Mouse (Mus musculus): ENCODE data around the gene Pofut1. TPM values are rescaled to one million over a fixed set of nuclear protein-coding genes. Genes with fewer than 3 reads are reported as not detected.

Gene Pofut1
- polyA plus RNA-seq, 1 experiment: 16.7 TPM

- DNase-seq (ENCODE audit: low read depth, low spot score): no peak
- 81% methylated on average over 5 of the region's 5 CpGs for WGBS
These were observed 37.0 kb downstream of the Pofut1 start for GRCm38 (mm10) chr2:153278357-153278756.

GRCm38 (mm10) chr2:153283919-153284318 is 42.6 kb downstream of the Pofut1 start:
- 88% methylated on average over 6 of the region's 6 CpGs for WGBS
- no peak for DNase-seq (ENCODE audit: low read depth, low spot score)

- DNase-seq (ENCODE audit: low read depth, low spot score): no peak
- 92% methylated on average over 4 of the region's 4 CpGs for WGBS
These were observed 45.2 kb downstream of the Pofut1 start for GRCm38 (mm10) chr2:153286524-153286923.

- no peak for DNase-seq (ENCODE audit: low read depth, low spot score)
- WGBS: 19% methylated on average over 6 of the region's 6 CpGs
These were observed 46.5 kb downstream of the Pofut1 start for GRCm38 (mm10) chr2:153287835-153288234.

- WGBS: under 1% methylated on average over 63 of the region's 63 CpGs
These were observed 49.9 kb downstream of the Pofut1 start, which contains the start of gene Kif3b for GRCm38 (mm10) chr2:153290938-153291928. Gene Kif3b, plus strand, starts transcription at chr2:153291413.

GRCm38 (mm10) chr2:153292305-153292861 is 51.0 kb downstream of the Pofut1 start:
- no peak for DNase-seq (ENCODE audit: low read depth, low spot score)
- WGBS: 44% methylated on average over 7 of the region's 7 CpGs

More at GRCm38 (mm10) chr2:153290938-153291928, 49.9 kb downstream of the Pofut1 start, which contains the start of gene Kif3b:
- peak; percentile 58 for DNase-seq (ENCODE audit: low read depth, low spot score)

- 87% methylated on average over 4 of the region's 4 CpGs for WGBS
- DNase-seq (ENCODE audit: low read depth, low spot score): no peak
These were observed 53.9 kb downstream of the Pofut1 start for GRCm38 (mm10) chr2:153295196-153295595.

GRCm38 (mm10) chr2:153297771-153298170 is 56.4 kb downstream of the Pofut1 start:
- DNase-seq (ENCODE audit: low read depth, low spot score): no peak
- WGBS: 83% methylated on average over 4 of the region's 4 CpGs

GRCm38 (mm10) chr2:153298460-153298859 is 57.1 kb downstream of the Pofut1 start:
- 39% methylated on average over 4 of the region's 4 CpGs for WGBS
- no peak for DNase-seq (ENCODE audit: low read depth, low spot score)

- WGBS: 56% methylated on average over 4 of the region's 4 CpGs
- no peak for DNase-seq (ENCODE audit: low read depth, low spot score)
These were observed 57.5 kb downstream of the Pofut1 start for GRCm38 (mm10) chr2:153298863-153299262.

- DNase-seq (ENCODE audit: low read depth, low spot score): no peak
- WGBS: 94% methylated on average over 5 of the region's 5 CpGs
These were observed 59.8 kb downstream of the Pofut1 start for GRCm38 (mm10) chr2:153301123-153301522.

GRCm38 (mm10) chr2:153305240-153305639 is 63.9 kb downstream of the Pofut1 start:
- no peak for DNase-seq (ENCODE audit: low read depth, low spot score)
- 84% methylated on average over 6 of the region's 6 CpGs for WGBS

GRCm38 (mm10) chr2:153308586-153308985 is 67.3 kb downstream of the Pofut1 start:
- WGBS: 43% methylated on average over 7 of the region's 7 CpGs
- no peak for DNase-seq (ENCODE audit: low read depth, low spot score)

GRCm38 (mm10) chr2:153309106-153309505 is 67.8 kb downstream of the Pofut1 start:
- no peak for DNase-seq (ENCODE audit: low read depth, low spot score)
- WGBS: 55% methylated on average over 8 of the region's 8 CpGs

- DNase-seq (ENCODE audit: low read depth, low spot score): no peak
- WGBS: 74% methylated on average over 6 of the region's 6 CpGs
These were observed 68.9 kb downstream of the Pofut1 start for GRCm38 (mm10) chr2:153310228-153310627.

- DNase-seq (ENCODE audit: low read depth, low spot score): no peak
- WGBS: 90% methylated on average over 9 of the region's 9 CpGs
These were observed 71.6 kb downstream of the Pofut1 start for GRCm38 (mm10) chr2:153312884-153313283.

GRCm38 (mm10) chr2:153318408-153318807 is 77.1 kb downstream of the Pofut1 start:
- WGBS: 88% methylated on average over 4 of the region's 4 CpGs
- no peak for DNase-seq (ENCODE audit: low read depth, low spot score)

- no peak for DNase-seq (ENCODE audit: low read depth, low spot score)
- WGBS: 58% methylated on average over 8 of the region's 8 CpGs
These were observed 77.8 kb downstream of the Pofut1 start for GRCm38 (mm10) chr2:153319036-153319643.
